Mouse (Mus musculus) thymus, adult 2 months (tissue): Measurements from ENCODE around the gene Atxn1.

ENCODE experiments used
- CTCF ChIP-seq: fragments of 200-500 bp; IDR thresholded peaks from 2 replicates; pipeline ENCODE4 v1.5.1; 2012; ENCODE audit warnings: mild to moderate bottlenecking, control low read depth, low read length, moderate library complexity, borderline replicate concordance; ENCODE audit not compliant: control insufficient read depth, poor library complexity, insufficient read depth; ENCODE audit errors: extremely low read depth
- POLR2A ChIP-seq: fragments of 200-500 bp; IDR thresholded peaks from 2 replicates; pipeline ENCODE4 v1.6.1; 2012; ENCODE audit warnings: mild to moderate bottlenecking, low read length, control low read depth, moderate library complexity; ENCODE audit not compliant: control insufficient read depth, poor library complexity, insufficient read depth; ENCODE audit errors: extremely low read depth

DNA sequence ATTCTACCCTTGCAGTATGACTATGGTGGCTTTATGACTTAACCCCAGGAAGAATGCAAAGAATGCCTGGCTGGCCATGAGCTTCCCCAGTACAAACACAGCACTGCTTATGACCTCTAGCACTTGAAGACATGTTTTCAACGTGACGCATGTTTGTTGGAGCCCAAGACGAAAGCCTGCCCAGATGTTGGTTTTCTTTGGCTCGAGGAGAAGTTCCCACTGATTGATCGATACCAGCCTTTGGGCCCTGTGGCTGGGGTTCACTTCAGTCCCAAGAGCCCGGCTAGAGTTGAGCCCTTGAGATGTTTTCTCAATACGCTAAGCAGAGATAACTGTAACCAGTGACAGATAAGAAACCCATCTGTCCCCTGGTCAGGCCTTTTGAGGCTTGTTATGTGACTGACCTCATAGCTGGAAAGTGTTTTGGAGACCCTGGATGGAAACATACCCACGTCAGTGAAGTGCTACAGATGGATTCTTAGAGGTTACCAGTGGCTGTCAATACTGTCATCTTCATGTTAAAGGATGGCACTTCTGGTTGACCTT is 337.5 kb downstream of the Atxn1 start:
- no peak for TF ChIP-seq CTCF
- no peak for TF ChIP-seq POLR2A
